Mouse (Mus musculus) small intestine, adult 2 months (tissue): Measurements from ENCODE around the gene Axin1. TPM values are rescaled to one million over a fixed set of nuclear protein-coding genes. Genes with fewer than 3 reads are reported as not detected.

Experiments used
- H3K27ac ChIP-seq: fragments of 200-500 bp; 2 replicates; pipeline ENCODE4 v1.5.1; 2012; ENCODE audit warnings: low read depth, low read length, control low read depth, inconsistent platforms; ENCODE audit not compliant: insufficient read depth
- H3K27me3 ChIP-seq: fragments of 200-500 bp; 2 replicates; pipeline ENCODE4 v1.6.1; 2012; ENCODE audit warnings: mild to moderate bottlenecking, moderate library complexity, low read length, inconsistent platforms; ENCODE audit not compliant: control insufficient read depth, insufficient read depth
- H3K36me3 ChIP-seq: fragments of 200-500 bp; 2 replicates; pipeline ENCODE4 v1.6.1; 2012; ENCODE audit warnings: mild to moderate bottlenecking, low read length, control low read depth, inconsistent platforms; ENCODE audit not compliant: control insufficient read depth, insufficient read depth
- H3K4me1 ChIP-seq: fragments of 200-500 bp; 2 replicates; pipeline ENCODE4 v1.6.1; 2012; ENCODE audit warnings: low read length, inconsistent platforms, mixed read lengths; ENCODE audit not compliant: control insufficient read depth, insufficient read depth, insufficient read length
- H3K4me3 ChIP-seq: fragments of 200-500 bp; 2 replicates; pipeline ENCODE4 v1.5.1; 2012; ENCODE audit warnings: low read depth, mild to moderate bottlenecking, control low read depth, inconsistent platforms, low read length, moderate library complexity
- CTCF ChIP-seq: fragments of 200-500 bp; IDR thresholded peaks from 2 replicates; pipeline ENCODE4 v1.5.1; 2012; ENCODE audit warnings: low read depth, mild to moderate bottlenecking, control low read depth, inconsistent platforms, low read length, moderate library complexity, mixed read lengths; ENCODE audit not compliant: insufficient replicate concordance, insufficient read length; ENCODE audit errors: extremely low read depth
- POLR2A ChIP-seq: fragments of 200-500 bp; IDR thresholded peaks from 2 replicates; pipeline ENCODE4 v1.6.1; 2012; ENCODE audit warnings: low read depth, mild to moderate bottlenecking, control low read depth, inconsistent platforms, low read length, moderate library complexity
- WGBS: fragments of 180-500 bp; shearing (Covaris S2); methylation state at CpG from one replicate; pipeline ENCODE4 v1.1.7; 2018; 5-methylcytosine and 5-hydroxymethylcytosine counted together
- polyA plus RNA-seq: library from polyadenylated mRNA; depleted of rRNA; stranded (reverse); fragments of >200 nt; gene quantifications from 2 replicates; pipeline ENCODE4 v1.2.3, GENCODE M21; 2012

Gene Axin1
- polyA plus RNA-seq, 1 experiment: 17.9 TPM

GRCm38 (mm10) chr17:26192481-26193190 is 54.1 kb downstream of the Axin1 start:
- 94% methylated on average over 15 of the region's 15 CpGs for WGBS
- H3K36me3 ChIP-seq: peaks cover 68% of the 10 kb centered on the region
- no peak overlapping the region for H3K27ac ChIP-seq

GRCm38 (mm10) chr17:26198892-26199291 is 60.4 kb downstream of the Axin1 start, which contains the start of gene Pdia2:
Gene Pdia2, minus strand, starts transcription at chr17:26199087.
- no peak within 1 kb of the TSS for H3K27ac ChIP-seq
- 44% methylated on average over 4 of the region's 4 CpGs for WGBS
- no peak within 1 kb of the TSS for H3K4me3 ChIP-seq
- 0 out of 2 replicates have a peak, but pooled peaks cover 8% of the 10 kb centered on the region for H3K27me3 ChIP-seq
- H3K36me3 ChIP-seq: peaks cover 14% of the 10 kb centered on the region
- TF ChIP-seq CTCF (no peak), POLR2A (no peak)
- peaks cover 3% of the 10 kb centered on the region for H3K4me1 ChIP-seq

More at GRCm38 (mm10) chr17:26192481-26193190, 54.1 kb downstream of the Axin1 start:
- Histone ChIP-seq H3K4me1 (no peaks in the 10 kb centered on the region; the same call in 1 of the 2 replicates), H3K4me3 (no peak overlapping the region), H3K27me3 (no peaks in the 10 kb centered on the region)
- no peak for TF ChIP-seq POLR2A
- TF ChIP-seq CTCF: no peak

- TF ChIP-seq CTCF (no peak), POLR2A (no peak)
- WGBS: 3% methylated on average over 87 of the region's 92 CpGs
- 0 out of 2 replicates have a peak, but pooled peaks cover 8% of the 10 kb centered on the region for H3K27me3 ChIP-seq
- H3K4me1 ChIP-seq: peaks cover 3% of the 10 kb centered on the region
- H3K27ac ChIP-seq: no peak overlapping the region
- H3K4me3 ChIP-seq: peak overlapping the region; percentile 60
- no peaks in the 10 kb centered on the region; the same call in 1 of the 2 replicates for H3K36me3 ChIP-seq
Observed at GRCm38 (mm10) chr17:26200831-26201705, 62.6 kb downstream of the Axin1 start.

- 0 out of 2 replicates have a peak, but pooled peaks cover 8% of the 10 kb centered on the region for H3K27me3 ChIP-seq
Observed at GRCm38 (mm10) chr17:26201998-26202397, 63.5 kb downstream of the Axin1 start.

GRCm38 (mm10) chr17:26202737-26203136 is 64.2 kb downstream of the Axin1 start, which contains the start of gene Rgs11:
Gene Rgs11, plus strand, starts transcription at chr17:26202951.
- TF ChIP-seq CTCF (no peak), POLR2A (no peak)
- Histone ChIP-seq H3K4me1 (peaks cover 3% of the 10 kb centered on the region), H3K4me3 (peak within 1 kb of the TSS; percentile 73), H3K36me3 (no peaks in the 10 kb centered on the region; the same call in 1 of the 2 replicates), H3K27ac (no peak within 1 kb of the TSS), H3K27me3 (0 out of 2 replicates have a peak, but pooled peaks cover 8% of the 10 kb centered on the region)
- 2% methylated on average over 22 of the region's 22 CpGs for WGBS

More at GRCm38 (mm10) chr17:26201998-26202397, 63.5 kb downstream of the Axin1 start:
- peaks cover 3% of the 10 kb centered on the region for H3K4me1 ChIP-seq
- TF ChIP-seq CTCF (no peak), POLR2A (no peak)
- no peaks in the 10 kb centered on the region; the same call in 1 of the 2 replicates for H3K36me3 ChIP-seq
- H3K27ac ChIP-seq: no peak overlapping the region
- H3K4me3 ChIP-seq: no peak overlapping the region

GRCm38 (mm10) chr17:26203321-26203811 is 64.9 kb downstream of the Axin1 start:
- H3K4me1 ChIP-seq: peaks cover 3% of the 10 kb centered on the region
- H3K27ac ChIP-seq: no peak overlapping the region
- 1% methylated on average over 30 of the region's 30 CpGs for WGBS
- peak overlapping the region; percentile 73 for H3K4me3 ChIP-seq
- no peaks in the 10 kb centered on the region for H3K36me3 ChIP-seq
- TF ChIP-seq POLR2A (no peak), CTCF (no peak)
- H3K27me3 ChIP-seq: 0 out of 2 replicates have a peak, but pooled peaks cover 8% of the 10 kb centered on the region
